Mouse (Mus musculus): ENCODE data around the gene Ntn5.

Gene Ntn5

GRCm38 (mm10) chr7:45712022-45712757 lies 28.4 kb downstream of the Ntn5 start:
- DNase-seq (ENCODE audit: low spot score), result peak; percentile 83

GRCm38 (mm10) chr7:45713396-45713795 lies 29.6 kb downstream of the Ntn5 start:
- no peak for DNase-seq (ENCODE audit: low spot score)

GRCm38 (mm10) chr7:45713881-45714520 lies 30.2 kb downstream of the Ntn5 start:
- DNase-seq (ENCODE audit: low spot score), result no peak

- no peak for DNase-seq (ENCODE audit: low spot score)
Observed at GRCm38 (mm10) chr7:45714630-45715089, 30.8 kb downstream of the Ntn5 start.

GRCm38 (mm10) chr7:45715090-45715708 lies 31.4 kb downstream of the Ntn5 start, which contains the start of gene Rpl18:
Gene Rpl18 (plus strand): TSS chr7:45715457.
- peak; percentile 98 for DNase-seq (ENCODE audit: low spot score)

- no peak for DNase-seq (ENCODE audit: low spot score)
Observed at GRCm38 (mm10) chr7:45715741-45716459, 32.1 kb downstream of the Ntn5 start.

GRCm38 (mm10) chr7:45716460-45716857 lies 32.6 kb downstream of the Ntn5 start:
- no peak for DNase-seq (ENCODE audit: low spot score)

GRCm38 (mm10) chr7:45716952-45717917 lies 33.4 kb downstream of the Ntn5 start:
- no peak for DNase-seq (ENCODE audit: low spot score)

GRCm38 (mm10) chr7:45717918-45718297 lies 34.1 kb downstream of the Ntn5 start, which contains the start of gene Sphk2:
Gene Sphk2 (minus strand): TSS chr7:45718002.
- peak; percentile 97 for DNase-seq (ENCODE audit: low spot score)

- DNase-seq (ENCODE audit: low spot score), result no peak
Observed at GRCm38 (mm10) chr7:45718331-45718730, 34.5 kb downstream of the Ntn5 start.

GRCm38 (mm10) chr7:45719180-45719579 lies 35.4 kb downstream of the Ntn5 start:
- no peak for DNase-seq (ENCODE audit: low spot score)

- DNase-seq (ENCODE audit: low spot score), result no peak
Observed at GRCm38 (mm10) chr7:45719738-45720412, 36.1 kb downstream of the Ntn5 start.

GRCm38 (mm10) chr7:45720413-45721233 lies 36.8 kb downstream of the Ntn5 start, which contains the start of gene Fam83e:
Gene Fam83e (plus strand): TSS chr7:45721212.
- no peak for DNase-seq (ENCODE audit: low spot score)

GRCm38 (mm10) chr7:45721234-45721571 lies 37.4 kb downstream of the Ntn5 start:
- no peak for DNase-seq (ENCODE audit: low spot score)

- DNase-seq (ENCODE audit: low spot score), result no peak
Observed at GRCm38 (mm10) chr7:45721642-45722347, 38.0 kb downstream of the Ntn5 start.

GRCm38 (mm10) chr7:45722348-45722713 lies 38.5 kb downstream of the Ntn5 start:
- no peak for DNase-seq (ENCODE audit: low spot score)

- DNase-seq (ENCODE audit: low spot score), result no peak
Observed at GRCm38 (mm10) chr7:45723301-45723700, 39.5 kb downstream of the Ntn5 start.

- DNase-seq (ENCODE audit: low spot score), result no peak
Observed at GRCm38 (mm10) chr7:45723781-45724180, 40.0 kb downstream of the Ntn5 start.

- no peak for DNase-seq (ENCODE audit: low spot score)
Observed at GRCm38 (mm10) chr7:45725151-45725550, 41.3 kb downstream of the Ntn5 start.
